Comparison of ENCODE assay signal across 9 mouse cellular contexts in the genomic region with DNA sequence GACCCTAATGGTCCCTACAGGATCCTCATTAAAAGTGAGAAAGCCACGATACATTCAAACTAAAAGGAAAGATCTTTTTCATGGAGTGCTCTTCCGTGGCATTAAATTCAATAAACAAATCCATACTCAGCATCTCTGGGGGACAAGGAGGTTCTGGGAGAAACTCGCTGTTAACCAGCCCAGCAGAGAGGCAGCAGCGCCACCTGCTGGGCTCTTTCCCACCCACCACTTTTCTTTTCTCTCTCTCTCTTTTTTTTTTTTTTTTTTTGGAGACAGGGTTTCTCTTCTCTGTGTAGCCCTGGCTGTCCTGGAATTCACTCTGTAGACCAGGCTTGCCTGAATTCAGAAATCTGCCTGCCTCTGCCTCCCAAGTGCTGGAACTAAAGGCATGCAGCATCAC. TPM values are rescaled to one million over a fixed set of nuclear protein-coding genes. Genes with fewer than 3 reads are reported as not detected.
A peak's percentile ranks its signal among the peaks of the same experiment; 100 is the strongest.
DNase-seq lines count a peak whose midpoint lies in the region; ATAC-seq lines count a peak whose summit lies in the region.
"Had no signal": no experiment of that assay in that cellular context is flagged by ENCODE, and none has a peak within 500 bp of the region (broad histone marks: within the 10 kb centered on the region; RNA-seq: fewer than 3 reads in every experiment).

No protein-coding gene starts in this region.

- no peaks in the 10 kb centered on the region for H3K9me3 ChIP-seq in neural tube, embryonic 15.5 days (replicated peaks)
- no peaks in the 10 kb centered on the region for H3K9me3 ChIP-seq in limb, embryonic 13.5 days
- H3K9me3 ChIP-seq: neural tube, embryonic 12.5 days had no signal

- H3K36me3 ChIP-seq in neural tube, embryonic 15.5 days = peaks cover 23% of the 10 kb centered on the region
- H3K36me3 ChIP-seq in limb, embryonic 13.5 days = peaks cover 36% of the 10 kb centered on the region

- peak; percentile 62 for DNase-seq in cerebellum, adult 11 months
- DNase-seq in neural tube, embryonic 10.5 days (ENCODE audit: extremely low spot score, low spot score) = peak; percentile 62
- peak; percentile 56 for DNase-seq in cerebellum, adult 11-12 months
- peak; percentile 51 to 66 for DNase-seq in frontal cortex, postnatal 25 days (ENCODE audit: low spot score in 2 of 2)
- DNase-seq in right cerebral cortex, postnatal 14 days = peak; percentile 79

- no peak for ATAC-seq in cerebellum, adult (ENCODE audit: insufficient number of reproducible peaks, low FRiP score, low TSS enrichment)
- no peak for ATAC-seq in neural tube, embryonic 15.5 days (ENCODE audit: low FRiP score)
- 0 out of 2 replicates have a peak, but pooled peaks have one; percentile 16 for ATAC-seq in limb, embryonic 13.5 days (ENCODE audit: low FRiP score, low read depth)

- H3K4me2 ChIP-seq in neural tube, embryonic 15.5 days = no peak overlapping the region
- H3K4me2 ChIP-seq in limb, embryonic 13.5 days (replicated peaks) = no peak overlapping the region
- H3K4me2 ChIP-seq: neural tube, embryonic 12.5 days had no signal

- no peak overlapping the region for H3K9ac ChIP-seq in neural tube, embryonic 15.5 days (replicated peaks)
- no peak overlapping the region for H3K9ac ChIP-seq in limb, embryonic 13.5 days
- H3K9ac ChIP-seq: neural tube, embryonic 12.5 days had no signal

- peaks cover 36% of the 10 kb centered on the region for H3K27me3 ChIP-seq in neural tube, embryonic 15.5 days (replicated peaks)
- peaks cover 42% of the 10 kb centered on the region for H3K27me3 ChIP-seq in limb, embryonic 13.5 days

- WGBS in neural tube, embryonic 15.5 days = under 1% methylated on average over 4 of the region's 4 CpGs
- 4% methylated on average over 4 of the region's 4 CpGs for WGBS in limb, embryonic 13.5 days

- H3K27ac ChIP-seq in neural tube, embryonic 15.5 days (replicated peaks) = no peak overlapping the region
- H3K27ac ChIP-seq in limb, embryonic 13.5 days = no peak overlapping the region
- H3K27ac ChIP-seq: neural tube, embryonic 12.5 days had no signal

- H3K4me3 ChIP-seq in neural tube, embryonic 15.5 days (replicated peaks) = no peak overlapping the region
- no peak overlapping the region for H3K4me3 ChIP-seq in limb, embryonic 13.5 days
- H3K4me3 ChIP-seq: neural tube, embryonic 12.5 days had no signal

- H3K4me1 ChIP-seq in neural tube, embryonic 15.5 days = peaks cover 27% of the 10 kb centered on the region
- peaks cover 30% of the 10 kb centered on the region for H3K4me1 ChIP-seq in limb, embryonic 13.5 days

RNA-seq across cellular contexts. Expression of gene Utp11, which starts 18.4 kb away (rescaled TPM):
- polyA plus RNA-seq in neural tube, embryonic 15.5 days (2015; fragmentation: Nextera tagmentation; extraction: Ambion mirVana) = 41.4 and 47.8 TPM in 2 replicates
- 84.4 and 87.9 TPM in 2 replicates for polyA plus RNA-seq in limb, embryonic 13.5 days (2015; fragmentation: Nextera tagmentation; extraction: Ambion mirVana)

RNA-seq across cellular contexts. Expression of gene Pou3f1, which starts 18.4 kb away (rescaled TPM):
- polyA plus RNA-seq in neural tube, embryonic 15.5 days (2015; fragmentation: Nextera tagmentation; extraction: Ambion mirVana) = 4.7 and 6.8 TPM in 2 replicates
- polyA plus RNA-seq in limb, embryonic 13.5 days (2015; fragmentation: Nextera tagmentation; extraction: Ambion mirVana) = 0.75 and 0.99 TPM in 2 replicates

RNA-seq across cellular contexts. Expression of gene Fhl3, which starts 25.5 kb away (rescaled TPM):
- polyA plus RNA-seq in neural tube, embryonic 15.5 days (2015; fragmentation: Nextera tagmentation; extraction: Ambion mirVana) = 1.8 and 3.3 TPM in 2 replicates
- 19.9 and 23.8 TPM in 2 replicates for polyA plus RNA-seq in limb, embryonic 13.5 days (2015; fragmentation: Nextera tagmentation; extraction: Ambion mirVana)

RNA-seq across cellular contexts. Expression of gene Sf3a3, which starts 39.5 kb away (rescaled TPM):
- 88.4 and 105 TPM in 2 replicates for polyA plus RNA-seq in neural tube, embryonic 15.5 days (2015; fragmentation: Nextera tagmentation; extraction: Ambion mirVana)
- 180 and 188 TPM in 2 replicates for polyA plus RNA-seq in limb, embryonic 13.5 days (2015; fragmentation: Nextera tagmentation; extraction: Ambion mirVana)
